Mouse (Mus musculus) lung, postnatal 0 days (tissue): ENCODE measurements around the gene Fbxl13. TPM values are rescaled to one million over a fixed set of nuclear protein-coding genes. Genes with fewer than 3 reads are reported as not detected.
"Not testable (repeated sequence)": the region's sequence is repeated elsewhere in the genome, so short reads cannot be mapped to it uniquely, and the experiment has no call there.

ENCODE experiments used
- ATAC-seq: fragments of 200-750 bp; cut with Nextera tagmentation; 2 replicates; pipeline ENCODE4 v1.8.0; 2017; ENCODE audit warnings: moderate library complexity
- DNase-seq: peaks from one replicate; pipeline ENCODE4 v3.0.0-alpha.2; 2016; ENCODE audit warnings: low spot score
- H3K27ac ChIP-seq: fragments of 300-500 bp; sonication (generic); 2 replicates; pipeline ENCODE4 v1.5.1; 2014; ENCODE audit warnings: antibody characterized with exemption, mild to moderate bottlenecking, low read length, mixed read lengths
- H3K27me3 ChIP-seq: fragments of 300-500 bp; sonication (generic); replicated peaks from 2 replicates; pipeline ENCODE4 v1.6.1; 2014; ENCODE audit warnings: low read length, mixed read lengths; ENCODE audit not compliant: insufficient read depth
- H3K36me3 ChIP-seq: fragments of 300-500 bp; sonication (generic); 2 replicates; pipeline ENCODE4 v1.6.1; 2014; ENCODE audit warnings: low read length, mixed read lengths; ENCODE audit not compliant: insufficient read depth
- H3K4me1 ChIP-seq: fragments of 300-500 bp; sonication (generic); 2 replicates; pipeline ENCODE4 v1.6.1; 2014; ENCODE audit warnings: antibody characterized with exemption, low read depth, low read length, mixed read lengths; ENCODE audit not compliant: insufficient read depth
- H3K4me2 ChIP-seq: fragments of 300-500 bp; sonication (generic); replicated peaks from 2 replicates; pipeline ENCODE4 v1.6.1; 2014; ENCODE audit warnings: low read depth, mild to moderate bottlenecking, low read length, moderate library complexity, mixed read lengths
- H3K4me3 ChIP-seq: fragments of 300-500 bp; sonication (generic); 2 replicates; pipeline ENCODE4 v1.5.1; 2014; ENCODE audit warnings: low read depth, low read length
- H3K9ac ChIP-seq: fragments of 300-500 bp; sonication (generic); replicated peaks from 2 replicates; pipeline ENCODE4 v1.6.1; 2014; ENCODE audit warnings: low read depth, mild to moderate bottlenecking
- H3K9me3 ChIP-seq: fragments of 300-500 bp; sonication (generic); 2 replicates; pipeline ENCODE4 v1.6.1; 2016; ENCODE audit warnings: low read length, mixed read lengths
- CTCF ChIP-seq: IDR thresholded peaks from 2 replicates; pipeline ENCODE4 v1.5.1; 2016; ENCODE audit warnings: antibody characterized with exemption, mild to moderate bottlenecking
- EP300 ChIP-seq: IDR thresholded peaks from 2 replicates; pipeline ENCODE4 v1.6.1; 2016; ENCODE audit warnings: antibody characterized with exemption, mild to moderate bottlenecking, control low read depth
- WGBS: fragments of 180-500 bp; shearing (Covaris S2); extraction: QIAGEN DNeasy Blood & Tissue Kit; methylation state at CpG from one replicate; pipeline ENCODE4 v1.1.7; 2014; 5-methylcytosine and 5-hydroxymethylcytosine counted together
- polyA plus RNA-seq: library from polyadenylated mRNA; unstranded; fragments of >200 nt; fragmentation: Nextera tagmentation; extraction: Ambion mirVana; gene quantifications from 2 replicates; pipeline ENCODE4 v1.2.1, GENCODE M21; 2015

Gene Fbxl13
- polyA plus RNA-seq, 1 experiment from 2014 or later, result 1.1 TPM

- peak; percentile 56 for ATAC-seq
- H3K4me1 ChIP-seq, result peaks cover 10% of the 10 kb centered on the region; the same call in 1 of the 2 replicates
- peak; percentile 81 for DNase-seq
- H3K4me2 ChIP-seq, result peak overlapping the region; percentile 56
- H3K36me3 ChIP-seq, result no peaks in the 10 kb centered on the region; the same call in 1 of the 2 replicates
- H3K9ac ChIP-seq, result no peak overlapping the region
- H3K9me3 ChIP-seq, result no peaks in the 10 kb centered on the region
- H3K27ac ChIP-seq, result peak overlapping the region; percentile 94
- H3K27me3 ChIP-seq, result no peaks in the 10 kb centered on the region
- 9% methylated on average over 14 of the region's 14 CpGs for WGBS
- H3K4me3 ChIP-seq, result peak overlapping the region; percentile 63
- TF ChIP-seq EP300 (peak; percentile 50; the same call in 1 of the 2 replicates), CTCF (peak; percentile 42)
Observed at GRCm38 (mm10) chr5:21644891-21645438, 469 bp downstream of the Fbxl13 start.

- no peak overlapping the region for H3K4me2 ChIP-seq
- TF ChIP-seq EP300 (no peak), CTCF (no peak)
- H3K27ac ChIP-seq, result no peak overlapping the region
- no peak overlapping the region for H3K4me3 ChIP-seq
- H3K27me3 ChIP-seq, result no peaks in the 10 kb centered on the region
- H3K36me3 ChIP-seq, result no peaks in the 10 kb centered on the region
- no peaks in the 10 kb centered on the region for H3K9me3 ChIP-seq
- peaks cover 10% of the 10 kb centered on the region; the same call in 1 of the 2 replicates for H3K4me1 ChIP-seq
- DNase-seq (no peak), ATAC-seq (no peak)
- WGBS, result 10% methylated on average over 1 of the region's 1 CpGs
- no peak overlapping the region for H3K9ac ChIP-seq
Observed at GRCm38 (mm10) chr5:21643606-21644005, 1.8 kb downstream of the Fbxl13 start.

DNA sequence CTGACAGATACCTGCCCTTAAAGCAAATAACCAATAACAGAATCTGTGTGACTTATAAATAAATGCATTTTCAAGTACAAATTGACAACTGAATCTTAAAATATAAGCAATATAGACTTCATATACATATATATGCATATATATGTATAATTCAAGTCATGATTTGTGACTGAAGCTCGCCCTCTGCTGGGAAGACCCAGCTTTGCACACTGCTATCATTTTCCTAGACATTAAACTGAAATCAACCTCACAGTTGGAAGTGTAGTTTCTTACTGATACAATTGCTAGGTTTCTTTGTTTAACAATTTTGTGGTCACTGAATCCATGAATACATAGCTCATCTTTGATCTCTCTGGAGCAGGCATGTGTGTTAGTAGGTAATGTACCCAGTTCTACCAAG lies 4.5 kb downstream of the Fbxl13 start:
- Histone ChIP-seq H3K4me2 (no peak overlapping the region), H3K9ac (no peak overlapping the region), H3K36me3 (no peaks in the 10 kb centered on the region), H3K27ac (no peak overlapping the region), H3K4me1 (0 out of 2 replicates have a peak, but pooled peaks cover 5% of the 10 kb centered on the region), H3K4me3 (no peak overlapping the region), H3K9me3 (no peaks in the 10 kb centered on the region), H3K27me3 (no peaks in the 10 kb centered on the region)
- DNase-seq (peak; percentile 48), ATAC-seq (no peak)
- WGBS, result 3% methylated on average over 1 of the region's 1 CpGs
- TF ChIP-seq CTCF (peak; percentile 82), EP300 (no peak)

DNA sequence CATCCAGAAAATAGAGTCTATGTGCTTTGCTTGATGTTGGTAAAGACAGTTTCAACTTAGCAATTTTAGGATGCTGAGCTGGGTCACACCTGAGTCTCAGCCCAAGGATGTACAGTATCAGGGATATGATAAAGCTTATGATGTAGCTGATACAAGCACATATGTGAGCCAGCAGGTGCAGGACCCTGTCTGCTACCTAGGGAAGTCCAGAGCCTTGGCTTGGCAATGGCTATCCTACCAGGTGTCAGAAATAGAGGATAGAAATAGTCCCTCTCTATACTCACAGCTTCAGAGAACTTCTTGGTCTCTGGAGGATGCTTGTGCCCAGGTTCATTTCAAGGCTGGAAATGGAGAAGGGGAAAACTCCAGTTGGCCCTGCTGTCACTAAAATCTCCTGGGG lies 19.5 kb downstream of the Fbxl13 start:
- TF ChIP-seq CTCF (no peak), EP300 (no peak)
- H3K27me3 ChIP-seq, result no peaks in the 10 kb centered on the region
- H3K4me1 ChIP-seq, result no peaks in the 10 kb centered on the region
- H3K27ac ChIP-seq, result no peak overlapping the region
- ATAC-seq, result no peak
- DNase-seq, result no peak
- H3K4me3 ChIP-seq, result no peak overlapping the region
- no peaks in the 10 kb centered on the region for H3K36me3 ChIP-seq
- H3K4me2 ChIP-seq, result no peak overlapping the region
- no peaks in the 10 kb centered on the region for H3K9me3 ChIP-seq
- H3K9ac ChIP-seq, result no peak overlapping the region

DNA sequence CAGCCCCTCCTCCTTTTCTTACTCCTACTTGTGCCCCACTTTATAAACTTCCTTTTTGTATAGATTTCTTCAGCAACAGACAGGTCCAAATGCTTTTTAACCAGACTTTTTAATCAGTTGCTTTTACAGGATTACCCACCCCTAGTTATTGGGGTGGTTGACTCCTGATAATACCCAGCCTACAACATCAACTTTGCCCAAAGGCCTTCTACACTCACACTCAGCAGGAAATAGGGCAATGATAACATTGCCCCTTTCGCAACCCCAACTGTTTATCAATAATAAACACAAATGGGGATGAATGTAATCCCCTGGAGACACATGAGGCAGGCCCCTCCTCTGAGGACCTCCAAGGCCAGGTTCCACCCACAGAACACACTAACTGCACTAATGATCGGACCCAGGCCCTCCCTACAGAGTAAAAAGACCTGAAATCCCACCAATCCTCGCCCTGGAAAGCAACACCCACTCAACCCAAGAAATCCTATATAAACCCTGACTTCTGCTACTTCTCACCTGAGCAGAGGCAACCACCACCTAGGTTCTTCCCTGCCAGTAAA lies 28.9 kb downstream of the Fbxl13 start:
- DNase-seq (no peak), ATAC-seq (no peak)
- no peaks in the 10 kb centered on the region for H3K36me3 ChIP-seq
- H3K27me3 ChIP-seq, result no peaks in the 10 kb centered on the region
- WGBS, result 67% methylated on average over 3 of the region's 3 CpGs
- no peaks in the 10 kb centered on the region for H3K4me1 ChIP-seq
- TF ChIP-seq EP300 (no peak), CTCF (no peak)
- no peaks in the 10 kb centered on the region for H3K9me3 ChIP-seq
- H3K4me3 ChIP-seq, result no peak overlapping the region
- no peak overlapping the region for H3K9ac ChIP-seq
- no peak overlapping the region for H3K4me2 ChIP-seq
- no peak overlapping the region for H3K27ac ChIP-seq

GRCm38 (mm10) chr5:21614299-21614698 lies 31.1 kb downstream of the Fbxl13 start:
- not testable (repeated sequence) for H3K27ac ChIP-seq, H3K27me3 ChIP-seq, H3K4me2 ChIP-seq, ATAC-seq, H3K4me1 ChIP-seq, H3K4me3 ChIP-seq, H3K9ac ChIP-seq, H3K36me3 ChIP-seq, H3K9me3 ChIP-seq, DNase-seq
- WGBS, result 97% methylated on average over 11 of the region's 11 CpGs
